In the genomic region with DNA sequence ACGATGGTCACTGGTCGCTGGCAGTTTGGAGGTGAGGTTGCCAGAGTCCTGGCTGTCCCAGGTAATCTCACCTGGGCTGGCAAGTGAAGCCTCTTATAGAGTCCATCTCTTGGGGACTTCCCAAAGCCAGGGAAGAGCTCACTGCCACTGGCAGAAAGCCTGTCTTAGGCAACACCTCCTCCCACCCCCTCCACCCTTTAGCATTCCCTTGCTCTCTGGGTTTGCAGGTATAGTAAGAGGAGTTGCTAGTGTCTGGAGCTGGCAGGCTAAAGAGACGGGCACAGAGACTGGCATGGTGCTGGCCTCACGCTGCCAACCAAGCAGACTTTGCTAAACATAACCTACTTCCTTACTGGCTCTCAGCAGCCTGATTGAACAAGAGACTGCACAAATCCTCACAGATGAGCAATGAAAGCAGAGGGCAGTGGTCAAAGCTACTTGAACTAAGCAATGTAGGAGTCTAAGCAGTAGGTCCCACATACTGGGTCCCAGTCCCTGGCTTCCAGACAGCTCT, we compare ENCODE assay signal across 21 mouse cellular contexts. TPM values are rescaled to one million over a fixed set of nuclear protein-coding genes. Genes with fewer than 3 reads are reported as not detected.
DNase-seq lines count a peak whose midpoint lies in the region; TF ChIP-seq lines count a peak whose summit lies in the region.
"Had no signal": no experiment of that assay in that cellular context is flagged by ENCODE, and none has a peak within 500 bp of the region (broad histone marks: within the 10 kb centered on the region; RNA-seq: fewer than 3 reads in every experiment).

No protein-coding gene starts in this region.

- peak; percentile 35 to 55 for DNase-seq in cerebellum, adult 2 months
- DNase-seq in cerebellum, postnatal 4 days (ENCODE audit: low spot score in 2 of 2) = no peak
- peak; percentile 17 for DNase-seq in cerebellum, adult 8-10 months
- DNase-seq in cerebellum, postnatal 10 days = peak; percentile 69 to 74
- peak; percentile 66 for DNase-seq in fat pad, adult 2 months (ENCODE audit: extremely low read depth, low read depth, low spot score)
- DNase-seq in urinary bladder, adult 2 months (ENCODE audit: low spot score) = no peak
- no peak for DNase-seq in ovary, postnatal 14 days (ENCODE audit: low spot score)
- DNase-seq: adrenal gland, adult 2 months; adrenal gland, postnatal 25 days; embryo, embryonic 11 days; gastrocnemius, adult 2 months; gastrocnemius, postnatal 25 days; heart, adult 11 months; heart, postnatal 36 days; kidney, adult 9 months had no signal

- TF ChIP-seq CTCF in cerebellum, adult 2 months (IDR thresholded peaks at IDR 0.05; ENCODE audit: borderline replicate concordance, insufficient read depth, low read depth, low read length) = no peak

- H3K4me3 ChIP-seq in cerebellum, adult 2 months (replicated peaks; ENCODE audit: insufficient read depth, low read depth, low read length) = no peak overlapping the region
- H3K4me3 ChIP-seq: embryonic facial prominence, embryonic 15.5 days; erythroblast, embryonic 14.5 days; gastrocnemius, adult 2 months; heart, embryonic 13.5 days; hindbrain, embryonic 15.5 days had no signal

- peaks cover 16% of the 10 kb centered on the region for H3K4me1 ChIP-seq in cerebellum, adult 2 months (ENCODE audit: control insufficient read depth, insufficient read depth, low read length)
- H3K4me1 ChIP-seq: embryonic facial prominence, embryonic 15.5 days; heart, embryonic 13.5 days had no signal

- 4% methylated on average over 4 of the region's 4 CpGs for WGBS in cerebellum, adult 2 months

- no peak for TF ChIP-seq POLR2A in cerebellum, adult 2 months (IDR thresholded peaks at IDR 0.05; ENCODE audit: borderline replicate concordance, insufficient read depth, low read length)

- H3K27ac ChIP-seq in cerebellum, adult 2 months (ENCODE audit: insufficient read depth, low read length) = no peak overlapping the region
- H3K27ac ChIP-seq: embryonic facial prominence, embryonic 15.5 days; gastrocnemius, adult 2 months; heart, embryonic 13.5 days; hindbrain, embryonic 15.5 days had no signal

- no peaks in the 10 kb centered on the region for H3K27me3 ChIP-seq in cerebellum, adult 2 months (ENCODE audit: control insufficient read depth, insufficient read depth, low read length)
- H3K27me3 ChIP-seq: embryonic facial prominence, embryonic 15.5 days; heart, embryonic 13.5 days; hindbrain, embryonic 15.5 days had no signal

RNA-seq across cellular contexts. Expression of a gene that starts 35.3 kb away (rescaled TPM):
- 0.05 and 0.08 TPM in 2 replicates for polyA plus RNA-seq in cerebellum, adult 2 months (2012; rRNA removed)
- 0.04 and 0.07 TPM in 2 replicates for polyA plus RNA-seq in urinary bladder, adult 2 months (2012; rRNA removed)
- polyA plus RNA-seq: adrenal gland, adult 2 months; erythroblast, embryonic 14.5 days; heart, postnatal 0 days; hindbrain, embryonic 11.5 days; hindbrain, embryonic 15.5 days had no signal

Comparison
In these comparisons a context has a peak if more than half of its experiments do, and no peak if none do; other contexts are left out.
1. DNase-seq: peak in cerebellum, adult 2 months (2 of 2), cerebellum, adult 8-10 months (single experiment), cerebellum, postnatal 10 days (2 of 2) and fat pad, adult 2 months (single experiment); none in cerebellum, postnatal 4 days (0 of 2), urinary bladder, adult 2 months (single experiment) and ovary, postnatal 14 days (single experiment).